Mouse (Mus musculus): ENCODE results near the gene Map3k19.

DNA sequence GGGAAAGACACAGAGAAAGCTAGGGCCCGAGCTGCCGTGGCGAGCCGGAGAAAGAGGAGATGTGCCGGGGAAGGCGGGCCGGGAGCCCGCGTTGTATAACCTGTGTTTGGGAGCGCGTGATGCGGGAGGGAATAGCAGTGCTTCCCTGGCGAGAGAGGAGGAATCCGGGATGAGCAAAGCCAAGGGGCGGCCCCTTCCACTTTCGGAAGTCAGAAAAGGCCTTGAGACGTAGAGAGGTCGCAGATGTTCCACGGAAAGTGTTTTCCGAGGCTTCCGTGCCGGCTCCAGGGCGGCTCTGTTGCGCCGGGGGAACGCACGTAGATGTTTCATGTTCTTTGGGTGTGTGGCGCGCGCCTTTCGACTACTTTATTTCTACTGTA, 80.3 kb downstream of the Map3k19 start:
- TF ChIP-seq CTCF (IDR thresholded peaks at IDR 0.05; ENCODE audit: low read depth) = no peak
- no peak for TF ChIP-seq EP300 (IDR thresholded peaks at IDR 0.05; ENCODE audit: low read depth)
